Mouse (Mus musculus): ENCODE results near the gene Cask. TPM values are rescaled to one million over a fixed set of nuclear protein-coding genes. Genes with fewer than 3 reads are reported as not detected.

Cask gene
- polyA plus RNA-seq, 1 experiment from 2014 or later, result 42.5 TPM

- Histone ChIP-seq H3K27ac (replicated peaks) (no peak overlapping the region), H3K27me3 (no peaks in the 10 kb centered on the region), H3K36me3 (no peaks in the 10 kb centered on the region), H3K9me3 (no peaks in the 10 kb centered on the region), H3K9ac (no peak overlapping the region), H3K4me2 (no peak overlapping the region), H3K4me3 (no peak overlapping the region), H3K4me1 (replicated peaks) (0 out of 2 replicates have a peak, but pooled peaks cover 6% of the 10 kb centered on the region)
- WGBS, result 60% methylated on average over 2 of the region's 2 CpGs
- peak; percentile 63; the same call in 1 of the 2 replicates for ATAC-seq (ENCODE audit: low read depth)
Measured at GRCm38 (mm10) chrX:13710174-13710573, 141.0 kb downstream of the Cask start.

- 34% methylated on average over 2 of the region's 2 CpGs for WGBS
- no peak overlapping the region for H3K4me2 ChIP-seq
- H3K9ac ChIP-seq, result no peak overlapping the region
- no peaks in the 10 kb centered on the region for H3K9me3 ChIP-seq
- no peaks in the 10 kb centered on the region for H3K27me3 ChIP-seq
- no peak overlapping the region for H3K27ac ChIP-seq (replicated peaks)
- ATAC-seq (ENCODE audit: low read depth), result no peak
- no peak overlapping the region for H3K4me3 ChIP-seq
- H3K36me3 ChIP-seq, result no peaks in the 10 kb centered on the region
- 0 out of 2 replicates have a peak, but pooled peaks cover 6% of the 10 kb centered on the region for H3K4me1 ChIP-seq (replicated peaks)
Measured at GRCm38 (mm10) chrX:13705051-13705450, 146.1 kb downstream of the Cask start.

GRCm38 (mm10) chrX:13700681-13701080 lies 150.5 kb downstream of the Cask start:
- Histone ChIP-seq H3K4me1 (replicated peaks) (no peaks in the 10 kb centered on the region), H3K4me2 (no peak overlapping the region), H3K4me3 (no peak overlapping the region), H3K27ac (replicated peaks) (no peak overlapping the region), H3K36me3 (no peaks in the 10 kb centered on the region), H3K9ac (no peak overlapping the region), H3K9me3 (no peaks in the 10 kb centered on the region), H3K27me3 (no peaks in the 10 kb centered on the region)
- ATAC-seq (ENCODE audit: low read depth), result no peak
- 86% methylated on average over 3 of the region's 3 CpGs for WGBS

- WGBS, result 87% methylated on average over 4 of the region's 4 CpGs
- peaks cover 4% of the 10 kb centered on the region; the same call in 1 of the 2 replicates for H3K4me1 ChIP-seq (replicated peaks)
- no peaks in the 10 kb centered on the region for H3K27me3 ChIP-seq
- H3K9me3 ChIP-seq, result no peaks in the 10 kb centered on the region
- H3K4me2 ChIP-seq, result no peak overlapping the region
- H3K4me3 ChIP-seq, result no peak overlapping the region
- H3K36me3 ChIP-seq, result no peaks in the 10 kb centered on the region
- no peak overlapping the region for H3K9ac ChIP-seq
- no peak for ATAC-seq (ENCODE audit: low read depth)
- no peak overlapping the region for H3K27ac ChIP-seq (replicated peaks)
Measured at GRCm38 (mm10) chrX:13691865-13692264, 159.3 kb downstream of the Cask start.

- WGBS, result 48% methylated on average over 2 of the region's 2 CpGs
- Histone ChIP-seq H3K4me3 (no peak overlapping the region), H3K4me2 (no peak overlapping the region), H3K27ac (replicated peaks) (peak overlapping the region; percentile 23), H3K36me3 (no peaks in the 10 kb centered on the region), H3K9ac (no peak overlapping the region), H3K4me1 (replicated peaks) (peaks cover 4% of the 10 kb centered on the region; the same call in 1 of the 2 replicates), H3K27me3 (no peaks in the 10 kb centered on the region), H3K9me3 (no peaks in the 10 kb centered on the region)
- no peak for ATAC-seq (ENCODE audit: low read depth)
Measured at GRCm38 (mm10) chrX:13688356-13688755, 162.8 kb downstream of the Cask start.

- Histone ChIP-seq H3K36me3 (no peaks in the 10 kb centered on the region), H3K9me3 (no peaks in the 10 kb centered on the region), H3K27ac (replicated peaks) (no peak overlapping the region), H3K4me3 (no peak overlapping the region), H3K9ac (no peak overlapping the region), H3K4me1 (replicated peaks) (peaks cover 4% of the 10 kb centered on the region; the same call in 1 of the 2 replicates), H3K27me3 (no peaks in the 10 kb centered on the region), H3K4me2 (no peak overlapping the region)
- 84% methylated on average over 1 of the region's 1 CpGs for WGBS
- ATAC-seq (ENCODE audit: low read depth), result no peak
Measured at GRCm38 (mm10) chrX:13686589-13686988, 164.6 kb downstream of the Cask start.

GRCm38 (mm10) chrX:13681748-13682147 lies 169.4 kb downstream of the Cask start:
- Histone ChIP-seq H3K9ac (no peak overlapping the region), H3K4me1 (replicated peaks) (no peaks in the 10 kb centered on the region), H3K4me3 (no peak overlapping the region), H3K9me3 (no peaks in the 10 kb centered on the region), H3K4me2 (no peak overlapping the region), H3K36me3 (no peaks in the 10 kb centered on the region), H3K27ac (replicated peaks) (no peak overlapping the region), H3K27me3 (no peaks in the 10 kb centered on the region)
- 92% methylated on average over 3 of the region's 3 CpGs for WGBS
- no peak for ATAC-seq (ENCODE audit: low read depth)

GRCm38 (mm10) chrX:13673001-13673400 lies 178.2 kb downstream of the Cask start:
- Histone ChIP-seq H3K27me3 (no peaks in the 10 kb centered on the region), H3K4me1 (replicated peaks) (no peaks in the 10 kb centered on the region), H3K4me2 (no peak overlapping the region), H3K9ac (no peak overlapping the region), H3K4me3 (no peak overlapping the region), H3K9me3 (no peaks in the 10 kb centered on the region), H3K27ac (replicated peaks) (no peak overlapping the region), H3K36me3 (no peaks in the 10 kb centered on the region)
- ATAC-seq (ENCODE audit: low read depth), result no peak
- 83% methylated on average over 3 of the region's 3 CpGs for WGBS

GRCm38 (mm10) chrX:13670342-13670741 lies 180.8 kb downstream of the Cask start:
- Histone ChIP-seq H3K4me1 (replicated peaks) (no peaks in the 10 kb centered on the region), H3K9me3 (no peaks in the 10 kb centered on the region), H3K4me3 (no peak overlapping the region), H3K9ac (no peak overlapping the region), H3K36me3 (no peaks in the 10 kb centered on the region), H3K27ac (replicated peaks) (no peak overlapping the region), H3K4me2 (no peak overlapping the region), H3K27me3 (no peaks in the 10 kb centered on the region)
- WGBS, result 77% methylated on average over 3 of the region's 3 CpGs
- ATAC-seq (ENCODE audit: low read depth), result no peak

GRCm38 (mm10) chrX:13668867-13669266 lies 182.3 kb downstream of the Cask start:
- Histone ChIP-seq H3K9ac (no peak overlapping the region), H3K36me3 (no peaks in the 10 kb centered on the region), H3K4me3 (no peak overlapping the region), H3K9me3 (no peaks in the 10 kb centered on the region), H3K4me1 (replicated peaks) (no peaks in the 10 kb centered on the region), H3K27me3 (no peaks in the 10 kb centered on the region), H3K27ac (replicated peaks) (no peak overlapping the region), H3K4me2 (no peak overlapping the region)
- 78% methylated on average over 5 of the region's 5 CpGs for WGBS
- no peak for ATAC-seq (ENCODE audit: low read depth)

GRCm38 (mm10) chrX:13661063-13661462 lies 190.1 kb downstream of the Cask start, which contains the start of gene Gpr82:
Gene Gpr82 (plus strand): TSS chrX:13661363.
- 92% methylated on average over 5 of the region's 5 CpGs for WGBS
- Histone ChIP-seq H3K9me3 (no peaks in the 10 kb centered on the region), H3K4me2 (no peak within 1 kb of the TSS), H3K36me3 (no peaks in the 10 kb centered on the region), H3K27me3 (no peaks in the 10 kb centered on the region), H3K9ac (no peak within 1 kb of the TSS), H3K4me1 (replicated peaks) (no peaks in the 10 kb centered on the region), H3K4me3 (no peak within 1 kb of the TSS), H3K27ac (replicated peaks) (no peak within 1 kb of the TSS)
- no peak for ATAC-seq (ENCODE audit: low read depth)

- no peak for ATAC-seq (ENCODE audit: low read depth)
- no peak overlapping the region for H3K4me3 ChIP-seq
Measured at GRCm38 (mm10) chrX:13659201-13659890, 191.8 kb downstream of the Cask start.

GRCm38 (mm10) chrX:13658616-13659140 lies 192.5 kb downstream of the Cask start:
- no peaks in the 10 kb centered on the region for H3K9me3 ChIP-seq
- 73% methylated on average over 3 of the region's 3 CpGs for WGBS
- no peaks in the 10 kb centered on the region for H3K36me3 ChIP-seq

More at GRCm38 (mm10) chrX:13659201-13659890, 191.8 kb downstream of the Cask start:
- Histone ChIP-seq H3K4me1 (replicated peaks) (no peaks in the 10 kb centered on the region), H3K9ac (no peak overlapping the region), H3K4me2 (no peak overlapping the region), H3K36me3 (no peaks in the 10 kb centered on the region), H3K27me3 (no peaks in the 10 kb centered on the region), H3K27ac (replicated peaks) (no peak overlapping the region), H3K9me3 (no peaks in the 10 kb centered on the region)
- WGBS, result 81% methylated on average over 4 of the region's 4 CpGs

More at GRCm38 (mm10) chrX:13658616-13659140, 192.5 kb downstream of the Cask start:
- Histone ChIP-seq H3K27ac (replicated peaks) (no peak overlapping the region), H3K4me2 (no peak overlapping the region), H3K4me3 (no peak overlapping the region), H3K27me3 (no peaks in the 10 kb centered on the region), H3K9ac (no peak overlapping the region), H3K4me1 (replicated peaks) (no peaks in the 10 kb centered on the region)
- ATAC-seq (ENCODE audit: low read depth), result no peak

All from neural tube, embryonic 13.5 days (tissue).